Mouse (Mus musculus) monocyte, adult 2 months (primary cell): Measurements from ENCODE around the gene Olfr1467.

ENCODE experiments used
- DNase-seq, 2 experiments: peaks; one replicate each; pipeline ENCODE4 v3.0.0; 2022; ENCODE audit warnings: low spot score in 2 of 2, low read depth in 1 of 2

Olfr1467 gene

GRCm38 (mm10) chr19:13361936-13362335 is at the start of gene Olfr1467:
Gene Olfr1467 (plus strand): TSS chr19:13362236.
- DNase-seq: no peak

- DNase-seq: no peak
These were observed 46.6 kb upstream of the Olfr1467 start, which contains the start of gene Olfr1465 for GRCm38 (mm10) chr19:13315441-13315840. Gene Olfr1465 (minus strand): TSS chr19:13315541.

GRCm38 (mm10) chr19:13338562-13338961 is 23.5 kb upstream of the Olfr1467 start, which contains the start of gene Olfr1466:
Gene Olfr1466 (plus strand): TSS chr19:13338862.
- DNase-seq: no peak

GRCm38 (mm10) chr19:13407549-13407948 is 45.5 kb downstream of the Olfr1467 start, which contains the start of gene Olfr1469:
Gene Olfr1469 (plus strand): TSS chr19:13407849.
- no peak for DNase-seq
